Mouse (Mus musculus) CH12.LX (cell line): Measurements from ENCODE around the gene Gm10320.

Experiments
- CTCF ChIP-seq, 2 experiments: IDR thresholded peaks in 1 of 2; conservative IDR thresholded peaks in 1 of 2; 2 replicates each; pipeline ENCODE4 v1.5.1; 2011 to 2012; ENCODE audit warnings: low read depth in 2 of 2, low read length in 2 of 2, improper control_type of control experiment in 1 of 2, inconsistent platforms in 1 of 2, mild to moderate bottlenecking in 1 of 2, moderate library complexity in 1 of 2
- EP300 ChIP-seq: IDR thresholded peaks from 2 replicates; pipeline ENCODE4 v1.6.1; 2011; ENCODE audit warnings: low read length, improper control_type of control experiment
- ETS1 ChIP-seq: conservative IDR thresholded peaks from 2 replicates; pipeline ENCODE4 v1.6.1; 2012; ENCODE audit warnings: low read depth, mild to moderate bottlenecking, inconsistent platforms, low read length, improper control_type of control experiment, moderate library complexity
- GABPA ChIP-seq: IDR thresholded peaks from 2 replicates; pipeline ENCODE4 v1.6.1; 2012; ENCODE audit warnings: low read depth, low read length, improper control_type of control experiment, inconsistent platforms; ENCODE audit not compliant: insufficient replicate concordance
- JUND ChIP-seq: conservative IDR thresholded peaks from 2 replicates; pipeline ENCODE4 v1.6.1; 2011; ENCODE audit warnings: low read depth, low read length, improper control_type of control experiment
- MAX ChIP-seq: IDR thresholded peaks from 2 replicates; pipeline ENCODE4 v1.6.1; 2011; ENCODE audit warnings: low read length, improper control_type of control experiment
- POLR2A ChIP-seq: IDR thresholded peaks from 2 replicates; pipeline ENCODE4 v1.6.1; 2011; ENCODE audit warnings: low read depth, mild to moderate bottlenecking, improper control_type of control experiment, low read length
- RCOR1 ChIP-seq: conservative IDR thresholded peaks from 2 replicates; pipeline ENCODE4 v1.6.1; 2012; ENCODE audit warnings: low read depth, mild to moderate bottlenecking, inconsistent platforms, low read length, improper control_type of control experiment
- TCF12 ChIP-seq: IDR thresholded peaks from 2 replicates; pipeline ENCODE4 v1.6.1; 2014; ENCODE audit warnings: low read depth, mild to moderate bottlenecking, inconsistent platforms, low read length, improper control_type of control experiment
- ZMIZ1 ChIP-seq: IDR thresholded peaks from 2 replicates; pipeline ENCODE4 v1.6.1; 2012; ENCODE audit warnings: low read depth, mild to moderate bottlenecking, inconsistent platforms, low read length, improper control_type of control experiment
- ZNF384 ChIP-seq: IDR thresholded peaks from 2 replicates; pipeline ENCODE4 v1.6.1; 2012; ENCODE audit warnings: low read depth, low read length, improper control_type of control experiment, inconsistent platforms

- TF ChIP-seq EP300 = no peak
- no peak for TF ChIP-seq CTCF (conservative IDR thresholded peaks at IDR 0.05 in 1 of 2, IDR thresholded peaks at IDR 0.05 in 1 of 2; ENCODE audit: low read depth in 2 of 2, low read length in 2 of 2)
- TF ChIP-seq POLR2A = no peak
- TF ChIP-seq GABPA = no peak
- no peak for TF ChIP-seq ETS1
- no peak for TF ChIP-seq ZMIZ1
- no peak for TF ChIP-seq ZNF384
- no peak for TF ChIP-seq MAX
- TF ChIP-seq JUND = no peak
- no peak for TF ChIP-seq TCF12
- TF ChIP-seq RCOR1 = no peak
These were observed 13.1 kb upstream of the Gm10320 start for GRCm38 (mm10) chr13:98504661-98505488.
